Mouse (Mus musculus): Measurements from ENCODE around the gene Katna1.
"Not testable (repeated sequence)": the region's sequence is repeated elsewhere in the genome, so short reads cannot be mapped to it uniquely, and the experiment has no call there.

Gene Katna1

GRCm38 (mm10) chr10:7725751-7726500 is at the start of gene Katna1:
Gene Katna1 (plus strand): TSS chr10:7726000.
- DNase-seq (ENCODE audit: low spot score), result peak; percentile 83

- peak; percentile 67 for DNase-seq (ENCODE audit: low spot score)
These were observed 45.0 kb upstream of the Katna1 start, which contains the start of the genes Pcmt1 and Lats1 for GRCm38 (mm10) chr10:7680731-7681301. Gene Pcmt1 (minus strand): TSS chr10:7681136. Gene Lats1 (plus strand): TSS chr10:7681214.

GRCm38 (mm10) chr10:7681343-7682025 is 44.3 kb upstream of the Katna1 start:
- peak; percentile 29 for DNase-seq (ENCODE audit: low spot score)

GRCm38 (mm10) chr10:7682249-7682648 is 43.6 kb upstream of the Katna1 start:
- DNase-seq (ENCODE audit: low spot score), result no peak

- no peak for DNase-seq (ENCODE audit: low spot score)
These were observed 38.9 kb upstream of the Katna1 start for GRCm38 (mm10) chr10:7686902-7687301.

- DNase-seq (ENCODE audit: low spot score), result no peak
These were observed 30.5 kb upstream of the Katna1 start for GRCm38 (mm10) chr10:7695286-7695685.

- no peak for DNase-seq (ENCODE audit: low spot score)
These were observed 25.7 kb upstream of the Katna1 start for GRCm38 (mm10) chr10:7700120-7700519.

GRCm38 (mm10) chr10:7702586-7702985 is 23.2 kb upstream of the Katna1 start:
- DNase-seq (ENCODE audit: low spot score), result no peak

- DNase-seq (ENCODE audit: low spot score), result no peak
These were observed 15.7 kb upstream of the Katna1 start for GRCm38 (mm10) chr10:7710121-7710520.

GRCm38 (mm10) chr10:7712506-7712905 is 13.3 kb upstream of the Katna1 start:
- no peak for DNase-seq (ENCODE audit: low spot score)

GRCm38 (mm10) chr10:7715056-7715455 is 10.7 kb upstream of the Katna1 start:
- DNase-seq (ENCODE audit: low spot score), result no peak

GRCm38 (mm10) chr10:7726501-7726812 is 657 bp downstream of the Katna1 start:
- DNase-seq (ENCODE audit: low spot score), result no peak

GRCm38 (mm10) chr10:7727011-7727410 is 1.2 kb downstream of the Katna1 start:
- no peak for DNase-seq (ENCODE audit: low spot score)

GRCm38 (mm10) chr10:7731582-7731981 is 5.8 kb downstream of the Katna1 start:
- DNase-seq (ENCODE audit: low spot score), result no peak

- no peak for DNase-seq (ENCODE audit: low spot score)
These were observed 11.3 kb downstream of the Katna1 start for GRCm38 (mm10) chr10:7737122-7737521.

GRCm38 (mm10) chr10:7737914-7738313 is 12.1 kb downstream of the Katna1 start:
- no peak for DNase-seq (ENCODE audit: low spot score)

GRCm38 (mm10) chr10:7745528-7745927 is 19.7 kb downstream of the Katna1 start:
- not testable (repeated sequence) for DNase-seq (ENCODE audit: low spot score)

- no peak for DNase-seq (ENCODE audit: low spot score)
These were observed 23.0 kb downstream of the Katna1 start for GRCm38 (mm10) chr10:7748752-7749151.

- DNase-seq (ENCODE audit: low spot score), result no peak
These were observed 31.7 kb downstream of the Katna1 start for GRCm38 (mm10) chr10:7757544-7757943.

GRCm38 (mm10) chr10:7772346-7772745 is 46.5 kb downstream of the Katna1 start:
- no peak for DNase-seq (ENCODE audit: low spot score)

GRCm38 (mm10) chr10:7772769-7773168 is 47.0 kb downstream of the Katna1 start:
- DNase-seq (ENCODE audit: low spot score), result no peak

GRCm38 (mm10) chr10:7775421-7775820 is 49.6 kb downstream of the Katna1 start:
- no peak for DNase-seq (ENCODE audit: low spot score)

GRCm38 (mm10) chr10:7778361-7778760 is 52.6 kb downstream of the Katna1 start:
- DNase-seq (ENCODE audit: low spot score), result no peak
